Mouse (Mus musculus): ENCODE measurements at regions not wholly inside any gene's neighbourhood (a gene's known extent, or its start where the extent isn't known, plus 50 kb on each side); places are given as distances from the start of the nearest gene placed in this dataset.

GRCm38 (mm10) chr5:83440259-83440658 lies 85.3 kb upstream of the Tecrl start:
- TF ChIP-seq CTCF (IDR thresholded peaks at IDR 0.05 in 2 of 3, conservative IDR thresholded peaks at IDR 0.05 in 1 of 3; ENCODE audit: control insufficient read depth in 1 of 3, insufficient read depth in 1 of 3, low read depth in 2 of 3, low read length in 3 of 3, poor library complexity in 1 of 3, severe bottlenecking in 1 of 3) (peak; percentile 64 to 82 (median 73)), TBP (IDR thresholded peaks at IDR 0.05; ENCODE audit: low read depth, low read length) (no peak), E2F4 (IDR thresholded peaks at IDR 0.05; ENCODE audit: borderline replicate concordance, low read depth, low read length) (no peak), ETS1 (IDR thresholded peaks at IDR 0.05; ENCODE audit: low read depth, low read length) (no peak), POLR2A (IDR thresholded peaks at IDR 0.05; ENCODE audit: control insufficient read depth in 1 of 2, insufficient read depth in 1 of 2, low read depth in 1 of 2, low read length in 2 of 2, poor library complexity in 1 of 2) (no peak), USF1 (IDR thresholded peaks at IDR 0.05; ENCODE audit: low read depth, low read length) (no peak), CHD1 (IDR thresholded peaks at IDR 0.05; ENCODE audit: low read depth, low read length) (no peak)

Data from MEL (cell line).